Mouse (Mus musculus): ENCODE measurements around the gene Plcxd2. TPM values are rescaled to one million over a fixed set of nuclear protein-coding genes. Genes with fewer than 3 reads are reported as not detected.

Gene Plcxd2
- total and polyA plus RNA-seq, 3 experiments, result 0.10 to 0.18 (median 0.18) TPM

- WGBS, result 4% methylated on average over 7 of the region's 7 CpGs
- H3K4me3 ChIP-seq, result no peak overlapping the region
- H3K9ac ChIP-seq (ENCODE audit: low read depth, low read length), result no peak overlapping the region
These were observed 42.5 kb downstream of the Plcxd2 start for GRCm38 (mm10) chr16:45967471-45967870.

GRCm38 (mm10) chr16:45966604-45967003 lies 43.4 kb downstream of the Plcxd2 start:
- H3K27ac ChIP-seq, result no peak overlapping the region
- no peak for DNase-seq
- intact Hi-C loops (cut with DNase I), result loop anchor here (1.0 to 5.0 kb wide), 4 partner anchors 122 to 282 kb away; partner anchors contain the start of gene Abhd10
- peaks cover 6% of the 10 kb centered on the region for H3K4me1 ChIP-seq (ENCODE audit: control insufficient read depth, insufficient read depth, low read length)
- H3K36me3 ChIP-seq (ENCODE audit: control insufficient read depth, insufficient read depth, low read length), result no peaks in the 10 kb centered on the region
- no peak overlapping the region for H3K9ac ChIP-seq (ENCODE audit: low read depth, low read length)
- H3K79me2 ChIP-seq (replicated peaks; ENCODE audit: control insufficient read depth, insufficient read depth, low read length), result no peaks in the 10 kb centered on the region
- no peak for TF ChIP-seq EP300 (IDR thresholded peaks at IDR 0.05; ENCODE audit: insufficient read depth, low read depth, low read length)
- TF ChIP-seq CTCF (IDR thresholded peaks at IDR 0.05), result no peak
- no peak for TF ChIP-seq POLR2A (IDR thresholded peaks at IDR 0.05; ENCODE audit: insufficient read depth, low read depth, low read length)
- H3K4me3 ChIP-seq, result no peak overlapping the region
- no peaks in the 10 kb centered on the region for H3K27me3 ChIP-seq (ENCODE audit: control insufficient read depth, insufficient read depth, low read length)
- 45% methylated on average over 5 of the region's 5 CpGs for WGBS

More at GRCm38 (mm10) chr16:45967471-45967870, 42.5 kb downstream of the Plcxd2 start:
- H3K27ac ChIP-seq, result no peak overlapping the region
- H3K79me2 ChIP-seq (replicated peaks; ENCODE audit: control insufficient read depth, insufficient read depth, low read length), result no peaks in the 10 kb centered on the region
- TF ChIP-seq CTCF (IDR thresholded peaks at IDR 0.05) (peak; percentile 97), POLR2A (IDR thresholded peaks at IDR 0.05; ENCODE audit: insufficient read depth, low read depth, low read length) (no peak), EP300 (IDR thresholded peaks at IDR 0.05; ENCODE audit: insufficient read depth, low read depth, low read length) (0 out of 2 replicates have a peak, but pooled peaks have one; percentile 79)
- peak; percentile 76 to 81 for DNase-seq
- H3K4me1 ChIP-seq (ENCODE audit: control insufficient read depth, insufficient read depth, low read length), result peaks cover 6% of the 10 kb centered on the region
- no peaks in the 10 kb centered on the region for H3K27me3 ChIP-seq (ENCODE audit: control insufficient read depth, insufficient read depth, low read length)
- no peaks in the 10 kb centered on the region for H3K36me3 ChIP-seq (ENCODE audit: control insufficient read depth, insufficient read depth, low read length)
- intact Hi-C loops (cut with DNase I), result loop anchor here (1.0 to 5.0 kb wide), 4 partner anchors 123 to 283 kb away; partner anchors contain the start of gene Abhd10

DNA sequence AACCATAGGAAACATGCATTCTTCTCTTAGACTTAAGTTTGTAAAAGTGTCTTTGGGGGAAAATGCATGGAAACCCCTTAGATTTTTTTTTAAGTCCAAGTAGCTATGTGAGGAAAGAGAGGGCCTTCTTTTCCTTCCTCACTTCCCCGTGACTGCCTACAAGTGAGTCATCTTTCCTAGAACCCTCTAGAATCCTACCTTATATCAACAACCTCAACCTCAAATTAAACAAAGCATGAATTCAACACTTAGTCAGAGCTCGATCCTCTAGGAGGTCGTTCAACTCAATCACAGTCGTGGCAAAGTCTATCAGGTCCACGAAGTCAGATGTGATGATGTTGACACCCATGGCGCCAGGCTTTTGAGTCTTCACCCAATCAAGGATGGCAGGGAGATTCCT lies 45.2 kb downstream of the Plcxd2 start:
- no peak for DNase-seq
- no peak overlapping the region for H3K9ac ChIP-seq (ENCODE audit: low read depth, low read length)
- intact Hi-C loops (cut with DNase I), result loop anchor here (5.0 kb wide), 1 partner anchor 222 kb away; the partner anchor contains the start of gene Abhd10
- no peak overlapping the region for H3K27ac ChIP-seq
- H3K4me3 ChIP-seq, result no peak overlapping the region
- 88% methylated on average over 6 of the region's 6 CpGs for WGBS
- H3K79me2 ChIP-seq (replicated peaks; ENCODE audit: control insufficient read depth, insufficient read depth, low read length), result no peaks in the 10 kb centered on the region
- H3K27me3 ChIP-seq (ENCODE audit: control insufficient read depth, insufficient read depth, low read length), result no peaks in the 10 kb centered on the region
- H3K4me1 ChIP-seq (ENCODE audit: control insufficient read depth, insufficient read depth, low read length), result peaks cover 6% of the 10 kb centered on the region
- TF ChIP-seq POLR2A (IDR thresholded peaks at IDR 0.05; ENCODE audit: insufficient read depth, low read depth, low read length), result no peak
- H3K36me3 ChIP-seq (ENCODE audit: control insufficient read depth, insufficient read depth, low read length), result no peaks in the 10 kb centered on the region

DNA sequence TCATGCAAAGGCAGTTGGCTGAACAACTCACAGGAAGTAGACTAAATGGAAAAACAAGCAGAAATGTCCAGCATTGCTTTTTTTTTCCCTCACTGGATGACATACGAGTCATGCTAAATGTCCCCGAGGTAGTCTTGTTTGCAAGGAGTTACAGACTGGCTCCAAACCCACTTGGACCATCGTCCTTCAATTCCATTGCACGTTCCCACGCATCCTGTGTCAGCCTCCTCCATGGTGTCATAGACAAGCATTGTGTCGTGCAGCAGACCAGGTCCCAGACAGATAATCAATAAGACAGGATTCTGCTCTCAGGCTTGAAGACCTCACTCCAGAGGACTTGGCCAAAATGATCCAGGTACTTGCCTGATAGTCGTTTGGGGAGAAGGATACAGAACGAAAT lies 46.2 kb downstream of the Plcxd2 start:
- H3K9ac ChIP-seq (ENCODE audit: low read depth, low read length), result no peak overlapping the region
- no peak overlapping the region for H3K4me3 ChIP-seq
- H3K36me3 ChIP-seq (ENCODE audit: control insufficient read depth, insufficient read depth, low read length), result no peaks in the 10 kb centered on the region
- no peak for DNase-seq
- no peak overlapping the region for H3K27ac ChIP-seq
- no peaks in the 10 kb centered on the region for H3K27me3 ChIP-seq (ENCODE audit: control insufficient read depth, insufficient read depth, low read length)
- intact Hi-C loops (cut with DNase I), result no loop called here
- no peaks in the 10 kb centered on the region for H3K79me2 ChIP-seq (replicated peaks; ENCODE audit: control insufficient read depth, insufficient read depth, low read length)
- peaks cover 6% of the 10 kb centered on the region for H3K4me1 ChIP-seq (ENCODE audit: control insufficient read depth, insufficient read depth, low read length)
- TF ChIP-seq CTCF (IDR thresholded peaks at IDR 0.05) (no peak), POLR2A (IDR thresholded peaks at IDR 0.05; ENCODE audit: insufficient read depth, low read depth, low read length) (no peak), EP300 (IDR thresholded peaks at IDR 0.05; ENCODE audit: insufficient read depth, low read depth, low read length) (no peak)
- 55% methylated on average over 8 of the region's 8 CpGs for WGBS

DNA sequence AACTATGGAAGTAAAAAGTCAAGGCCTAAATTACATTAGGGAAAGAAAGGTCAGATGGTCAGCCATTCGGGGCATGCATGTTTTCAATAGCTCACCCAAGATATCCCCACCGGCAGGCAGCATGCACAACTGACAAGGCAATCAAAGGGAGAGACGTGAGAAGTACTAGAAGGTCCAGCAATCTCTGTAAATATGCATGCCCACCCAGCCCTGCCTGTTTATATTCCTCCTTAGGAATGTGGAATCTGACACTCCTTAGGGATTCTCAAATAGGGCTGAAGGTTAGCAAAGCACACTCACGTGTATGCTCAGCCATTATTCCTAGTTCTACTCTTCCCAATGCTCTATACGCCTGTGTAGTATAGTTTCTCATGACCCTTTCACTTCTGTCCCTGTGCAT lies 46.9 kb downstream of the Plcxd2 start:
- Histone ChIP-seq H3K36me3 (ENCODE audit: control insufficient read depth, insufficient read depth, low read length) (no peaks in the 10 kb centered on the region), H3K4me1 (ENCODE audit: control insufficient read depth, insufficient read depth, low read length) (peaks cover 6% of the 10 kb centered on the region), H3K27me3 (ENCODE audit: control insufficient read depth, insufficient read depth, low read length) (no peaks in the 10 kb centered on the region), H3K9ac (ENCODE audit: low read depth, low read length) (no peak overlapping the region), H3K27ac (no peak overlapping the region), H3K4me3 (no peak overlapping the region), H3K79me2 (replicated peaks; ENCODE audit: control insufficient read depth, insufficient read depth, low read length) (no peaks in the 10 kb centered on the region)
- no peak for DNase-seq
- WGBS, result 65% methylated on average over 5 of the region's 5 CpGs
- intact Hi-C loops (cut with DNase I), result no loop called here
- TF ChIP-seq EP300 (IDR thresholded peaks at IDR 0.05; ENCODE audit: insufficient read depth, low read depth, low read length), result no peak
- TF ChIP-seq CTCF (IDR thresholded peaks at IDR 0.05), result no peak
- TF ChIP-seq POLR2A (IDR thresholded peaks at IDR 0.05; ENCODE audit: insufficient read depth, low read depth, low read length), result no peak

DNA sequence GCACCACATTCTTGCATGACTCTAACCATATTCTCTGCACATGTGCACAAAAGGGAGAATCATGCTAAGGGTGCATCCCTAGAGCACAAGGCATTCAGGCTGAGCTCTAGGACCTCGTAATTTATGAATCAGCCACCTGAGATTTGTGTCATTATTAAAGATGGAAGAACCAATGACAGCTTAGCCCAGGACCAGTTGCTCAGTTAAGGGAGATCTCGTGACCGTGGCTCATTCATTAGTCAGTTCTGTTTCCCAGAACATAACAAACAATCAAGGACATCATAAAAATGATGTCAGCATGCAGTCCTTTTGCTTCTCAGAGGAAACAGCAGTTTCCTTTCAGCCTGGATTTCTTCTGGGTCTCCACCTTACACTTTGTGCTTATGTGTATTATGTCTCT lies 49.0 kb downstream of the Plcxd2 start:
- no peak for DNase-seq
- no peaks in the 10 kb centered on the region for H3K27me3 ChIP-seq (ENCODE audit: control insufficient read depth, insufficient read depth, low read length)
- no peaks in the 10 kb centered on the region for H3K36me3 ChIP-seq (ENCODE audit: control insufficient read depth, insufficient read depth, low read length)
- no peaks in the 10 kb centered on the region for H3K79me2 ChIP-seq (replicated peaks; ENCODE audit: control insufficient read depth, insufficient read depth, low read length)
- peaks cover 3% of the 10 kb centered on the region for H3K4me1 ChIP-seq (ENCODE audit: control insufficient read depth, insufficient read depth, low read length)
- intact Hi-C loops (cut with DNase I), result no loop called here
- no peak overlapping the region for H3K9ac ChIP-seq (ENCODE audit: low read depth, low read length)
- no peak overlapping the region for H3K4me3 ChIP-seq
- no peak for TF ChIP-seq POLR2A (IDR thresholded peaks at IDR 0.05; ENCODE audit: insufficient read depth, low read depth, low read length)
- no peak for TF ChIP-seq CTCF (IDR thresholded peaks at IDR 0.05)
- no peak for TF ChIP-seq EP300 (IDR thresholded peaks at IDR 0.05; ENCODE audit: insufficient read depth, low read depth, low read length)
- 60% methylated on average over 3 of the region's 3 CpGs for WGBS
- H3K27ac ChIP-seq, result no peak overlapping the region

Data from heart, adult 2 months (tissue).